Mouse (Mus musculus): Measurements from ENCODE around the gene Susd2. TPM values are rescaled to one million over a fixed set of nuclear protein-coding genes. Genes with fewer than 3 reads are reported as not detected.

The Susd2 gene
- 0.94 and 1.1 TPM in 2 replicates for polyA plus RNA-seq (2012; rRNA removed)

GRCm38 (mm10) chr10:75643741-75644343, at the start of gene Susd2:
Susd2 (minus strand) TSS chr10:75644008.

GRCm38 (mm10) chr10:75589129-75589528, 54.7 kb downstream of the Susd2 start, which contains the start of gene Ggt5:
Ggt5 (plus strand) TSS chr10:75589340.

Other genes with a start within 250 kb of the Susd2 start
- 7.2 and 9.0 TPM in 2 replicates for gene Upb1, start 242.9 kb downstream of the Susd2 start, polyA plus RNA-seq (2012; rRNA removed)
- 66.4 and 69.6 TPM in 2 replicates for gene Snrpd3, start 126.5 kb downstream of the Susd2 start, polyA plus RNA-seq (2012; rRNA removed)
- gene Gucd1, start 126.0 kb downstream of the Susd2 start, polyA plus RNA-seq (2012; rRNA removed): 32.2 and 39.4 TPM in 2 replicates
- 0.02 and 0.07 TPM in 2 replicates for gene Lrrc75b, start 83.7 kb downstream of the Susd2 start, polyA plus RNA-seq (2012; rRNA removed)
- gene Ggt1, start 82.4 kb downstream of the Susd2 start, polyA plus RNA-seq (2012; rRNA removed): 3.9 and 4.7 TPM in 2 replicates
- gene Ggt5, start 54.7 kb downstream of the Susd2 start, polyA plus RNA-seq (2012; rRNA removed): 0.52 TPM in 2 replicates
- gene Cabin1, start 120.3 kb upstream of the Susd2 start, polyA plus RNA-seq (2012; rRNA removed): 8.7 and 12.0 TPM in 2 replicates
- gene Ddt, start 129.4 kb upstream of the Susd2 start, polyA plus RNA-seq (2012; rRNA removed): 96.1 and 120 TPM in 2 replicates
- 0.09 TPM in 1 of 2 replicates, not detected in the other for gene Gm20441, start 136.9 kb upstream of the Susd2 start, polyA plus RNA-seq (2012; rRNA removed)
- gene Gstt3, start 137.4 kb upstream of the Susd2 start, polyA plus RNA-seq (2012; rRNA removed): 3.8 and 5.9 TPM in 2 replicates
- 55.5 and 69.9 TPM in 2 replicates for gene Gstt1, start 154.6 kb upstream of the Susd2 start, polyA plus RNA-seq (2012; rRNA removed)
- 0.03 TPM in 1 of 2 replicates, not detected in the other for gene Gstt4, start 178.5 kb upstream of the Susd2 start, polyA plus RNA-seq (2012; rRNA removed)
- gene Gstt2, start 193.4 kb upstream of the Susd2 start, polyA plus RNA-seq (2012; rRNA removed): 29.6 and 31.3 TPM in 2 replicates
- gene Mif, start 216.2 kb upstream of the Susd2 start, polyA plus RNA-seq (2012; rRNA removed): 763 and 777 TPM in 2 replicates
- gene Derl3, start 249.4 kb upstream of the Susd2 start, polyA plus RNA-seq (2012; rRNA removed): 0.25 and 0.42 TPM in 2 replicates

Measured in liver, embryonic 14 days (tissue).